In the genomic region with DNA sequence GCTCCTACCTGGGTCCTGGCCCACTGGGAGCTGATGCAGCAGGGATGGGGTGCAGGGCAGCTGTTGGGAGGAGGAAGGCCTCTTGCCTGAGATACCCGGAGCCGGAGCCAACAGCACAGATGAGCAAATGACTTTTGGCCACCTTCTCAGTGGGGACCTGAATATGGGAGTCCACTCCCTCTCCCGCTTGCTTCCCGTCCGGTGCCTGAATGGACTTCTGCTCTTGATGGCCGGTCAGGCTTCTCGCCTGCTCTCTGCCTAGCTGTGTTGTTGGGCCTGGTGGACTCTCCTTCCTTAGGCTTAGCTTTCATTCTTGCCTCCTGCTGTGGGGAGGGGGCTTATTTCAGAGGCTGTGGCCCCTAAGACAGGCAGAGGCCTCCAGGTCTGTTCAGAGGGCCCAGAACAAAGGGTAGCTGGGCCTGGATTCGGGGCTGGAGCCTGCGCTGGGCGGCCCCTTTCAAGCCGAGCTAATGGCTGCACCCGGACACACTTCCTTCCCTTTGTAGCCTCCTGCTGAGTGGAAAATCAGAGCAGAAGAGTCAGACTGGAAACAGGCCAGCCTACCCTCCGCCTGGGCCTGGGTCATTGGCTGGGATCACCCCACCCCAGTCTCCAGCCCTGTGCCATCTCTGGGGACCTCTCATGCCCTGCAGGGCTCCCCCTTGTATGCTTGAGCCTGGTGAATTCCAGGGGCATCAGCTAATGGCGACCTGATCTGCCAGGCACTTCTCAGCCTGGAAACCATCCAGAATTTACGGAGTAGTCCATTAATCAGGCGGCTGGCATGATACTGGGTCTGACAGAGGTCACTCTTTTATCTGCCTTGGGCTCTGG, we compare ENCODE assay signal across 7 mouse cellular contexts. TPM values are rescaled to one million over a fixed set of nuclear protein-coding genes. Genes with fewer than 3 reads are reported as not detected.
A peak's percentile ranks its signal among the peaks of the same experiment; 100 is the strongest.
DNase-seq lines count a peak whose midpoint lies in the region; ATAC-seq and TF ChIP-seq lines count a peak whose summit lies in the region.

No protein-coding gene starts in this region.

- H3K27me3 ChIP-seq in forebrain, postnatal 0 days (ENCODE audit: insufficient read depth, low read length): no peaks in the 10 kb centered on the region
- no peaks in the 10 kb centered on the region for H3K27me3 ChIP-seq in intestine, embryonic 15.5 days (replicated peaks)
- H3K27me3 ChIP-seq in lung, embryonic 15.5 days: no peaks in the 10 kb centered on the region

- no peaks in the 10 kb centered on the region for H3K9me3 ChIP-seq in forebrain, postnatal 0 days (ENCODE audit: low read length)
- H3K9me3 ChIP-seq in intestine, embryonic 15.5 days: no peaks in the 10 kb centered on the region
- H3K9me3 ChIP-seq in lung, embryonic 15.5 days: no peaks in the 10 kb centered on the region

- no peak for ATAC-seq in forebrain, postnatal 0 days
- no peak for ATAC-seq in intestine, embryonic 15.5 days
- ATAC-seq in lung, embryonic 15.5 days (ENCODE audit: borderline replicate concordance, extremely low read depth, low FRiP score, low TSS enrichment): no peak

- no peak overlapping the region for H3K4me3 ChIP-seq in forebrain, postnatal 0 days (ENCODE audit: low read depth, low read length)
- no peak overlapping the region for H3K4me3 ChIP-seq in intestine, embryonic 15.5 days (replicated peaks)
- no peak overlapping the region for H3K4me3 ChIP-seq in lung, embryonic 15.5 days

- peaks cover 8% of the 10 kb centered on the region for H3K4me1 ChIP-seq in forebrain, postnatal 0 days (ENCODE audit: insufficient read depth)
- peaks cover 21% of the 10 kb centered on the region; the same call in 1 of the 2 replicates for H3K4me1 ChIP-seq in intestine, embryonic 15.5 days (replicated peaks)
- peaks cover 20% of the 10 kb centered on the region for H3K4me1 ChIP-seq in lung, embryonic 15.5 days

- H3K9ac ChIP-seq in forebrain, postnatal 0 days: 0 out of 2 replicates have a peak overlapping the region, but pooled peaks have one; percentile 18
- H3K9ac ChIP-seq in intestine, embryonic 15.5 days: no peak overlapping the region
- H3K9ac ChIP-seq in lung, embryonic 15.5 days: no peak overlapping the region

- TF ChIP-seq CTCF in forebrain, postnatal 0 days (IDR thresholded peaks at IDR 0.05; ENCODE audit: low read depth): no peak

- H3K4me2 ChIP-seq in forebrain, postnatal 0 days (ENCODE audit: low read depth): no peak overlapping the region
- H3K4me2 ChIP-seq in intestine, embryonic 15.5 days (replicated peaks): no peak overlapping the region
- H3K4me2 ChIP-seq in lung, embryonic 15.5 days: no peak overlapping the region

- peak overlapping the region; percentile 29; the same call in 1 of the 2 replicates for H3K27ac ChIP-seq in forebrain, postnatal 0 days (ENCODE audit: low read depth, low read length)
- H3K27ac ChIP-seq in intestine, embryonic 15.5 days: peak overlapping the region; percentile 63
- H3K27ac ChIP-seq in lung, embryonic 15.5 days: peak overlapping the region; percentile 82

- no peaks in the 10 kb centered on the region for H3K36me3 ChIP-seq in forebrain, postnatal 0 days (ENCODE audit: insufficient read depth)
- no peaks in the 10 kb centered on the region for H3K36me3 ChIP-seq in intestine, embryonic 15.5 days
- no peaks in the 10 kb centered on the region for H3K36me3 ChIP-seq in lung, embryonic 15.5 days

- peak; percentile 46 for DNase-seq in embryo, embryonic 10.5 days (ENCODE audit: low spot score)
- DNase-seq in forebrain, postnatal 0 days: no peak
- DNase-seq in cerebellum, adult 18-20 months: no peak
- no peak for DNase-seq in layer of hippocampus, adult 8-10 months (ENCODE audit: low spot score in 2 of 2)
- DNase-seq in frontal cortex, postnatal 10 days (ENCODE audit: low spot score in 2 of 2): no peak

- 36% methylated on average over 16 of the region's 16 CpGs for WGBS in forebrain, postnatal 0 days
- 68% methylated on average over 16 of the region's 16 CpGs for WGBS in intestine, embryonic 15.5 days
- WGBS in lung, embryonic 15.5 days: 58% methylated on average over 16 of the region's 16 CpGs

RNA-seq across cellular contexts. Expression of gene Kif26a, which starts 9.4 kb away (rescaled TPM):
- total RNA-seq in forebrain, postnatal 0 days (2014; rRNA removed): 50.4 and 55.1 TPM in 2 replicates
- polyA plus RNA-seq in forebrain, postnatal 0 days (2015; fragmentation: Nextera tagmentation; extraction: Ambion mirVana): 5.0 and 6.2 TPM in 2 replicates
- 2.9 and 3.0 TPM in 2 replicates for polyA plus RNA-seq in intestine, embryonic 15.5 days (2015; fragmentation: Nextera tagmentation; extraction: Ambion mirVana)
- polyA plus RNA-seq in lung, embryonic 15.5 days (2015; fragmentation: Nextera tagmentation; extraction: Ambion mirVana): 3.0 and 3.2 TPM in 2 replicates
- total RNA-seq in layer of hippocampus, adult 8-10 months (2022): 1 to 10 TPM; 4.4 to 5.6 (median 5.1) TPM

RNA-seq across cellular contexts. Expression of gene Aspg, which starts 49.0 kb away (rescaled TPM):
- total RNA-seq in forebrain, postnatal 0 days (2014; rRNA removed): 2.9 and 3.9 TPM in 2 replicates
- 0.52 and 1.3 TPM in 2 replicates for polyA plus RNA-seq in forebrain, postnatal 0 days (2015; fragmentation: Nextera tagmentation; extraction: Ambion mirVana)
- 26.8 and 31.8 TPM in 2 replicates for polyA plus RNA-seq in intestine, embryonic 15.5 days (2015; fragmentation: Nextera tagmentation; extraction: Ambion mirVana)
- 1.7 and 3.4 TPM in 2 replicates for polyA plus RNA-seq in lung, embryonic 15.5 days (2015; fragmentation: Nextera tagmentation; extraction: Ambion mirVana)
- 10 to 100 TPM in 2 of 4 experiments, 1 to 10 TPM in 2; 2.4 to 18.5 (median 8.9) TPM for total RNA-seq in layer of hippocampus, adult 8-10 months (2022)

Comparison
In these comparisons a context has a peak if more than half of its experiments do, and no peak if none do; other contexts are left out.
1. H3K27ac ChIP-seq: peak in every context shown above with its lines; median percentile 82 in lung, embryonic 15.5 days; 63 in intestine, embryonic 15.5 days; 29 in forebrain, postnatal 0 days.